Mouse (Mus musculus): Measurements from ENCODE around the gene Rnaseh2a. TPM values are rescaled to one million over a fixed set of nuclear protein-coding genes. Genes with fewer than 3 reads are reported as not detected.

Rnaseh2a gene
- total RNA-seq, 2 experiments from 2014 or later = 45.2 to 48.2 TPM

DNA sequence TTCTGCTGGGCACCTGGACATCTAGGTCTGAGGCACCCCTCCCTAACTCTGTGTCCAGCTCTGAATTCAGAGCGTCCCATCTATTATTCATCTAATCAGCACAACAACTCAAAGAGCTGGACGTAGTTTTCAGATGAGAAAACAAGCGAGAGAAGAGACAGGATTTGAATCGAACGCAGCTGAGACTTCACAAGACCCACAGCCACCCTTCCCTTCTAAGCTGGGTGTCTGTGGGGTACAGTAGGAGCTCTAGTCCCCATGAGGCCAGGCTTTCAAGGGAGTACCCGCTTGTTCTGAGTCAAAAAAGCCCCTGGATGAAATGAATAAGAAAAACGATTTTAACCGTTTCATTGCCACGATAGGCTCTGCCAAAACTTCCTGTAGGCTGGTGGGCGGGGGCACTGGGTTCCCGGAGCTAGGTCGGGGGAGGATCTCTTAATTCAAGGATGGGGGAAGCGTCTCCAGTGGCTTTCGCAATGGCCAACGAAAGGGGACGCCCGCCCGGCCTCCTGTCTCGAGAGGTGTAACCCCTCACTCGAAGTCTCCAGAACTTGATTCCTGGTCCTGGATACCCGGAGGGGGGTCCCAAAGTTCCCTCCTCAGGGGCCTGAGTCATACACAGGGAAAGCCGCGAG lies 15.6 kb upstream of the Rnaseh2a start:
- DNase-seq (ENCODE audit: low spot score) = no peak
- intact Hi-C loops (cut with DNase I) = no loop called here

DNA sequence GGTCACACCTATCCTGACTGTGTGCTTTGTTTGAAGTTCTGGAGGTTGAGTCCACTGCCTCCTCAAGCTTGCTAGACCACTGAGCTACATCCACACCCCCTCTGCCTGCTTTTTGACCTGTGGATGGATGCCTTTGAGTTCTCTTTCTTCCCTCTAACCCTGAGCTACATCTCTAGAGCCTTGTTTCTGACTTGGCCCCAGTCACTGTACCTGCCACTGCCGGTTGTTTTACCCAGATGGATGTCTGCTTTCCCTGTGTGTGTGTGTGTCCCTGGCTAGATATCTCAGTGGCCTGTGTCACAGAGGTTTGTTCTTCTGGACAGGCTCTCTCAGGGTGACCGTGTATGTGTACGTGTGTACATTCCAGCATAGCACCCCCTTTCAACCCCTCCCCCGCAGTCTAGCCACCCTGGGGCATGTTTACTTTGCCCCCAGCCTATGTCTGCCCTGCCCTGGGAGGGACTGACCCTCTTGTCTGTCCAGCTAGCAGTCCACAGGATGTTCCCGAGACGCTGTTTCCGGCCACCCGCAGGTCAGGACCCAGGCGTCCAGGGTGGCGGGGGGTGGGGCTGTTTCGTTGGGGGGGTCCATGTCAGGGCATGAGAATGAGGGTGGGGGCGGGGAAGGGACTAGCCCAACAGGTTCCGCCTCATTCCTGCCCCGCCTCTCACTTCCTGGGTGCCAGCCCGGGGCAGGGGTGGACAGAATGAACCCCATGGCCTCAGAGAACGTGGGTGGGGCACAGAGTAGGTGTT lies 14.9 kb upstream of the Rnaseh2a start:
- DNase-seq (ENCODE audit: low spot score) = no peak
- intact Hi-C loops (cut with DNase I) = no loop called here

DNA sequence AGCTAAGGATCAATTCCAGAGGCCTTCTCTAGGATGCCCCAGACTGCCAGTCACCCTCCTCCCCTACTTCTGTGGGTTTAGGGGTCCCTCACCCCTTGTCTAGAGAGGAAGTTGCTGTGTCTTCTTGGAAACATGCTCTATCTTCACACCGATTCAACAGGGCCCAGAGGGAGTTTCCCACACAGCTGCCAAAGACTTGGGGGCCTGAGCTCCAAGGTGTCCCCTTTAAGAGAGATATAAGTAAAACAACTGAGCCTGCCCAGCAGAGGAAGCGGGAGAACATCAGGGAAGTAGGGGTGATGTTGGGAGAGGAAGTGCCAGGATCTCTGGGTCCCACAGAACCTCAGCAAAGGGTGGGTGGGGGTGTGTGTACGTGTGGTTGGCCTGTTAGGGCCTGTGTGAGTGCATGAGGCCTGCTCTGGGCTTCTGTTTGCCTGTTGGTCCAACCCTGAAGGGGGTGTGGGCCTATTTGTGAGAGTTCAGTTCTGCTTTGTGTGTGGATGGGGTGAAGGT lies 13.0 kb upstream of the Rnaseh2a start:
- intact Hi-C loops (cut with DNase I) = no loop called here
- no peak for DNase-seq (ENCODE audit: low spot score)

DNA sequence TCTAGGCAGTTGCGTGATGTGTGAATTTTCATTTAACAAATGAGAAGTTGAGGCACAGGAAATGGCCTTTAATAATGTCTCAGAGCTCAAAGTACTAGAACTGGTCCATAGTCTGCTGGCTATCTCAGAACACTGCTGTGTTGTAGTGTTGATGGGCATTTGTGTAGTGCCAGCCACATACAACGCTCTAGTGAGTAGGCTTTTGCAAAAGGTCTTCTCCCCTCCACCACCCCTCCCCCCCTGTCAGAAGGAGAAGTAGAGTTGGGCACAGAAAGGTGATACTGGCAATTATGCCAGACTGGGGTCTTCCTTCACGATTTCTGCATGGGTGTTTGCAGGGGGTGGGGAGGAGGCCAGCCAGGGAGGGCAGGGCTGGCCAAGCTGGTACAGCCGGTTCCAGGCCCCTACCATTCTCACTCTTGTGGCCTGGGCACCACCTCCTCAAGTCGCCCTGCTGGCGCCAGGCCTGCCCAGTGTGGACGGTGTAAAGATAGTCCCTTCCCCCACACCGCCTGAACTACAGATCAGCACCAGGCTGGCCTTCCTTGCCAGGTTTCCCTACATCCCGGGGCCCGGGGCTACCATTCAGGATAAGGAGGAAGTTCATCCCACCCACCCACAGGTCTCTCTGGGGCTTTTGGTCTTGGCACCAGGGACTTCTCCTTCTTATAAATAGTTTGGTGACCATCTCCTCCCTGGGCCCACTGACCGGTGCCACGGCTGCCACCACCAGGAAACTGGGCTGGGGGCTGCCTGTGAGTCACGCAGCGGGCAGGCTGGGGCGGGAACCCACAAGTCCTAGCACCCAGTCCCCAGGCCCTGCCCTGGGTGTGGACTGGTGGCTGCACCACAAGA lies 12.3 kb upstream of the Rnaseh2a start:
- intact Hi-C loops (cut with DNase I) = no loop called here

DNA sequence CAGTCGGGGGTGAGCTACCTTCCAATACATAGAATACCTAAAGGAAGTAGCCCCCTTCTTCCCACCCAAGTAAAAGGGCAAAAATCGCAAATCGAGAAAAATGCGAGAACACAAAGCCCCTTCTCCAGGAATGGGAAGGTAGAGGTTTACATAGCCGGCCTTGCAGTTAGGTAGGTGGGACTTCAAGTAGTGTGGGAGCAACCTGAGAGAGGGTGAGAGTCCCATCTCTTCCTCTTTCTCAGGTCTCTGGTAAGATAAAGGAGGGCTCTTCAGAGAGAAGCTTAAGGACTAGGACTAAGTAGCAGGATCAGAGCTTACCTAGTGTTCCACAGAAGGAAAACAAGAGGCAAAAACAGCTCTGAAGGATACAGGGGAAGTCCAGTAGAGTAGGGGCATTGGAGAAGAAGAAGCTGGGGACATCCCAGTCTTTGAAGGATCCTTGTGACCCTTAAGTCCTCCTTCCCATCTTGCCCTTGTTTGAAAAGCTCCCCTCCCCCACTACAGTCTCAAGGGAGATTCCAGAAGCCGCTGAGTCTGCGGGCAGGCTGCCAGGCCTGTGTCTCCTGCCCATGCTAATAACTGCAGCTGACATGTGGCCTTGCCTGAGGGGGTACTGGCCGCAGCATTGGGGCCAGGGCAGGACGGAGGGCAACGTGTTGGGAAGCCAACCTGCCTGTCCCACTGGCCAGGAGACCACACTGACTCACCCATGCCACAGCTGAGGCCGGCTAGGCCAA lies 11.2 kb upstream of the Rnaseh2a start:
- intact Hi-C loops (cut with DNase I) = no loop called here
- peak; percentile 72 for DNase-seq (ENCODE audit: low spot score)

More for the DNA sequence above, 12.3 kb upstream of the Rnaseh2a start:
- no peak for DNase-seq (ENCODE audit: low spot score)

DNA sequence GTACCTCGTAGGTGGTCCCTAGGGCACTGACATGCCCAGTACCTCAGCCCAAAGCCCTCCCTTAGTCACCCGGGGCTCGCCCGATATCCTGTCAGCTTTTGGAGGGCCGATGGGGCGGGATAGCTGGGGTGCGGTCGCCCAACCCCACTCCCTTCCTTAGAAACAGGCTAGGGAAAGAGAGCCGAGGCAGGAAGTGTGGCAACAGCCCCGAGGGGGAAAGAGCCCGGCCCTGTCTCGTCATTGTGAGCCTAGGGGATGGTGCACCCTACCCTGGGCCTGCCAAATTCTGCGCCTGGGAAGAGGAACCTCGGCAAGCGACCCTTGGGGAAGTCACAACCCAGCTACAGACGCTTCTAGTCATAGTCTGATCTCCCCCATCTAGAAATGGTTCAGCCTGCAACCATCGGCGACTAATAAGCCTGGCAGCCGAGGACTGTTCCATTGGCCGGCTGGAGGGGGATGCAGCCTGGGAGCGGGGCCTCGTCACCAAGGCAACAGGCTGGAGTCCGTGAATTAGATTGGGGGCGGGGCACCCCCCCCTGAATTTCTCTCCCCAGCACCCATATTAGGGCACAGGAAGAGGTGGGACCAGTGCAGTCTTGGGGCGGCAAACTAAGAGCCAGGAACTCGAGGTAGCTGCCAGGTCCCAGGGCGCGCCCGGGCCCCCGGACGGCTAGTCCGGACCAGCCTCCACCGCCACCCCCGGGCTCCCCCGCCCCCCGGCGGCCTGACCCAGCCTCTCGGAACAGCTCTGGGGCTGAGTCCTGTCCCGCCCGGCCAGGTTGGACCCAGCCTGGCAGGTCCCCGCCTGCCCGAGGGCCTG lies 10.2 kb upstream of the Rnaseh2a start:
- DNase-seq (ENCODE audit: low spot score) = peak; percentile 93
- intact Hi-C loops (cut with DNase I) = loop anchor here (5.0 kb wide), 2 partner anchors 318 to 452 kb away; partner anchors contain the start of genes 4921524J17Rik and Ier2

DNA sequence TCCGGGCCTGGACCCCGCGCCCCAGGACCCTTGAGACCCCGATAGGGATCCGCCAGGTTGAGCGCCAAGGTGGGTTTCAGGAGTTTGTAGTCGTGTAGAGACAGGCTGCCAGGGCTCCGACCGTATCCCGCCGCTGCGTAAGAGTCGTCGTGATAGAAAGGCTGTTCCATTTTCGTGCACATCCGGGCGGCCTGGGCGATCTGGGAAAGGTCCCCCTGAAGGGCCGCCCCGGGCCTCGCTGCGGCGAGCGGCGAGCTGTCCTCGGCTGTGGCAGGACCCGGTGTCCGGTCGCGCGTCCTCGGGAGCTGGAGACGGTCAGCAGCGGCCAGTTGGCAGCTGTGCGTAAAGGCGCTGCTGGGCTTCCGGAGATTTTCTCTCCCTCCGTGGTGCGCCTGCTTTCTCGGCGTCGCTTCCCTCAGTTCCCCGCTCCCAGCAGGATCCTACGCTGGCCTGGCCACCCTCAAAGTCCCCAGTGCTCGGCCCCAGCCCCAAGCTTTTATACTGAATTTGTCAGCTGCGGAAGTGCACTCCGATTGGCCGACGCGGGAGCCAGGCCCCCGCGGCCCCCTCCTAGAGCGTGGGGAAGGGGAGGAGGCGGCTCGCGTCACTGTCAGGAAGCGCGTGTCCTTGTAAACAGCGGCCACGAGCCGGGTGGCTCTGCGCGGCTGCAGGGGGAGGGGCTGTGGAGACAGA lies 8.8 kb upstream of the Rnaseh2a start, which contains the start of gene Junb:
Gene Junb (minus strand): TSS at position 471 of the 693 bp plus-strand sequence.
- intact Hi-C loops (cut with DNase I) = loop anchor here (5.0 kb wide), 2 partner anchors 316 to 454 kb away; partner anchors contain the start of genes 4921524J17Rik and Ier2
- DNase-seq (ENCODE audit: low spot score) = peak; percentile 98

DNA sequence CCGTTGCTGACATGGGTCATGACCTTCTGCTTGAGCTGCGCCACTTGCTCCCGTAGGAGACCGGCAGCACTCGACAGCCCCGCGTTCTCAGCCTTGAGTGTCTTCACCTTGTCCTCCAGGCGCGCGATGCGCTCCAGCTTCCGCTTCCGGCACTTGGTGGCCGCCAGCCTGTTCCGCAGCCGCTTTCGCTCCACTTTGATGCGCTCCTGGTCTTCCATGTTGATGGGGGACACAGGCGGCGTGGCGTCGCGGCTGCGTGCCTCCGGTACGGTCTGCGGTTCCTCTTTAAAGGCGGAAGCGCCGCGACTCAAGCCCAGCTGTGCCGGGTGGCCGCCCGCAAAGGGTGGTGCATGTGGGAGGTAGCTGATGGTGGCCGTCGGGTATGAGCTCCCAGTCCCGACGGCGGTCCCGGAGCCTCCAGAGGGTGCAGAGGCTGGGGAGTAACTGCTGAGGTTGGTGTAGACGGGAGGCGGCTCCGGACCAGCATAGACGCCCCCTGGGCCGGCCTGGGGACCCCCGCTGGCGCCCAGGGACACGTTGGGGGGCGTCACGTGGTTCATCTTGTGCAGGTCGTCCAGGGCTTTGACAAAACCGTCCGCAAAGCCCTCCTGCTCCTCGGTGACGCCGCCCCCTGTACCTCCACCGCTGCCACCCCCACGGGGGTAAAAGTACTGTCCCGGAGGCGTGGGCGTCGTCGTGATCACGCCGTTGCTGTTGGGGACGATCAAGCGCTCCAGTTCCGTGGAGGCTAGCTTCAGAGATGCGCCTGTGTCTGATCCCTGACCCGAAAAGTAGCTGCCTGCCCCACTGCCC lies 8.1 kb upstream of the Rnaseh2a start:
- intact Hi-C loops (cut with DNase I) = loop anchor here (5.0 kb wide), 2 partner anchors 315 to 455 kb away; partner anchors contain the start of genes 4921524J17Rik and Ier2

DNA sequence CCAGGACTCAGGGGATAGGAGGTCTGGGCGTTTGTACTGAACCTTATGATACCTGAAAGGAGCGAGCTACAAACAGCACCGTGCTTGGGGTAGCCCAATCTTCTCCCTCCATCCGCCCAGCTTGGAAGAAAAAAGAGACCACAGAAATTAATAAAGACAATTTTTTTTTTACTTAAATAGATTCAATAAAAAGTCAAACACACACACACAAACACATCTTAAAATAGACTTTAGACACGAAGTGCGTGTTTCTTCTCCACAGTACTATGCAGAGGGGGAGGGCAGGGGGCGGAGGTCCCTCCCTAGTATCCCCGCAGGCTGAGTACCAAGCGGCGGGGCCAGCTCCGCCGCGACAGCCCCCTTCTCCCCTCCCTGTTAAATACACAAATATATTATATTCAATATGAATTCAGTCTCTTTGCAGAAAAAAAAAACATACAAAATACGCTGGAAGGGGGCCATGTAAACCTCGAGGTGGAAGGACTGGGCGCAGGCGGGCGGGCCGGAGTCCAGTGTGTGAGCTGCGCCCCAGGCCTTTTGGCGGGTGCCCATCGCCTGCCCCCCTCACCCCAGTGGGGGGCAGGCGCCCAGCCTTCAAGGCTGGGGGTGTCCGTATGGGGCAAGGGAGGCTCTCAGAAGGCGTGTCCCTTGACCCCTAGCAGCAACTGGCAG lies 7.3 kb upstream of the Rnaseh2a start:
- DNase-seq (ENCODE audit: low spot score) = no peak
- intact Hi-C loops (cut with DNase I) = loop anchor here (5.0 kb wide), 2 partner anchors 315 to 455 kb away; partner anchors contain the start of genes 4921524J17Rik and Ier2

More for the DNA sequence above, 8.1 kb upstream of the Rnaseh2a start:
- peak; percentile 50 for DNase-seq (ENCODE audit: low spot score)

DNA sequence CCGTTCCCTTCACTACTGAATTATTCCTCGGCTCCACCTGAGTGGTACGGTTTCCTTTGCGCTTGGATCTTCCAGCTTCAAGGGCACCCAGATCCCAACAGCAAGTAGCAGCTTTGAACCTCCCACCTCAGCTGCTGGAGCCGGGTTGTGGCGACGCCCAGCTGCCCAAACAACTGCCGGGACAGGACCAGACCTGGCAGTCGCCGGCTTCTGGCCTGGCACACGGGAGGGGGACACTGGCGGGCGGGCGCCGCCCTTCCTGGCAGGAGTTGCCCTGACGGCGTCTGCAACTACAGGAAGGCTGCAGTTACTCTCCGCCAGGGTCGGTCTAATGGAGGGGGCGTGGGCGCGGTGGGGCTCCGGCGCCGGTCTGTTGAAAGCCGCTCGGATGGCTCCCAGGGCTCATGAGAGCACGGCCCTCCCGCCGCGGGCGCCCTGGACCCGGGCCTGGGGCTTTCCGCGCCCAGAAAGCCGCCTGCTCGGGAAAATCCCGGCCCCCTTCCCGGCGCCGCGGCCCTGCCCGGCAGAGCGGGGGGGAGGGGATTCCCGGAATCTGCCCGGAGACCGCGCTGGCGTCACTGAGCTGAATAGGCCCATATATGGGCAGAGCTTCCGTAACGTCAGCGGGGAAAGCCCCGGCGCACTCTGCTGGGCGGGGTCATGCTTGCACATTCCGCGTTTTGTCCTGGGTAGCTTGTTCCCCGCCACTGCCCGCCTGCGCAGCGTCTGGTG lies 6.6 kb upstream of the Rnaseh2a start:
- intact Hi-C loops (cut with DNase I) = loop anchor here (5.0 kb wide), 2 partner anchors 314 to 456 kb away; partner anchors contain the start of genes 4921524J17Rik and Ier2
- peak; percentile 94 for DNase-seq (ENCODE audit: low spot score)

DNA sequence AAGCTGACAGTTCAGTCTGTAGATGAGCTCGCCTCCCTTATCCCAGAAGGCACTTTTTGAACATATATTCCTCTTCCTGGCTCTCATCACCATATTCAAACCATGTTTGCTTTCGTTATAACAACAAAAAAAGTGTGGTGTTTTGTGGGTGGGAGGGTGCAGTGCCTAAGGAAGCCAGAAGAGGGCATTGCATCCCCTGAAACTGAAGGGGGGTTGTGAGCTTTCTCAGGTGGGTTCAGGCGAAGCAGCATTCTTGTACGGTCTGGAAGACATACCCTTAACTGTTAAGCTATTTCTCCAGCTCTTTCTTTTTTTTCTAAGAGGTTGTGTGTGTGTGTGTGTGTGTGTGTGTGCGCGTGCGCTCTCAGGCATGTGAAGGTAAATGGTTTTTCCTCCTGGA lies 5.9 kb upstream of the Rnaseh2a start:
- intact Hi-C loops (cut with DNase I) = loop anchor here (1.0 to 5.0 kb wide), 3 partner anchors 15 to 457 kb away; partner anchors contain the start of genes 4921524J17Rik, Hook2 and Ier2
- no peak for DNase-seq (ENCODE audit: low spot score)

DNA sequence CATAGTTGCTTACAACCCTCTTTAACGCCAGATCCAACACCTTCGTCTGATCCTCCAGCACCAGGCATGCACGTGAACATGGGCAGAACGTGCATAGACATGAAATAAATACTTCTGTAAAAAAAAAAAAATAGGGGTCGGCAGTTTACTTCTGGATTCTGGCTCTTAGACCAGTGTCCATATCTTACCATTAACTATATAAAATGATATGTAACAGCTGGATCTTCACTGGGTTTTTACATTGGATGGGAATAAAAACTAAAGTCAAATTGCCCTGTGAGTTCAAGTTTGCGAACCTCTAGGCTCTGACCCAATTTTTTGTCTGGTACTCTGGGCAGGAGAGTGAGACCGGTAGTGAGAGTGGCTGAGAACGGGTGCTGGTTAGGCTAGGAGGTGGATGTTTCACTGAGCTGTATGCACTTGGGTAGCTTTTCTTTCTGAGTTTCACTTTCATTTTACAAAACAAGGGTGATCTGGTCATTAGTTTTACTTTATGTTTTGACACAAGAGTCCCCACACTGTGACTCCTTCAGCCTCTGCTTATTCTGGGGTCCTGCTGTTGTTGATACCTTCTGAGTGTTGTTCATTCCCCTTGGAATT lies 5.1 kb upstream of the Rnaseh2a start:
- intact Hi-C loops (cut with DNase I) = loop anchor here (1.0 to 5.0 kb wide), 3 partner anchors 16 to 458 kb away; partner anchors contain the start of genes 4921524J17Rik, Hook2 and Ier2
- no peak for DNase-seq (ENCODE audit: low spot score)

DNA sequence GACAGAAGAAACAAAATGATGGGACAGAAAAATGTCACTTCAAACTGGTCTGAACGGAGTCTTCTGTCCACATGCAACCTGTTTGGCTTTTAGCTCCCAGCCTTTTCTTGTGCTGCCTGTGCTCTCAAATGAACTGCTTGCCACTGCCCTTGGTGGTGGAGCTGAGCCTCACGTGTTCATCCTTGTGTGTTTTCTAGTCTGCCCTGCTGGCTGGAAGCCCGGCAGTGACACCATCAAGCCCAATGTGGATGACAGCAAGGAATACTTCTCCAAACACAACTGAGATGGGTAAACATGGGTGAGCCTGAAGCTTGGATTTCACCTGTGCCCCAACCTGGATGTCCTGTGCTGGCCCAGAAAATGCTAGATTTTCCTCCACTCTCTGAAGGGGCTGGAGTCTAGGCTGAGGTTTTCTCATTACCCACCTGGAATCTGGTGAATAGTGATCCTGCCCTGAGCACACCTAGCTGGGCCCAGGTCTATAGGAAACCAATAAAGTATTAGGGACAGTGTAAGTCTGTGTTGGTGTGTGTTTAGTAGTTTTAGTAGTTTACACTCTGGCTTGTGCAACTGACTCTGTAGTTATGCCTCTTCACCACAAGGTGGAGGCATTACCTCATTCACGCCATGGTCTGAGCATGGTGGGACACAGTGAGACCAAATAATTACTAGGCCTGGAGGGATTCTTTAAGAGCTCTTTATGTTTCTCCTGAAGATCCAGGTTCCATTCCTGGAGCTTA lies 4.4 kb upstream of the Rnaseh2a start:
- intact Hi-C loops (cut with DNase I) = no loop called here
- DNase-seq (ENCODE audit: low spot score) = no peak

DNA sequence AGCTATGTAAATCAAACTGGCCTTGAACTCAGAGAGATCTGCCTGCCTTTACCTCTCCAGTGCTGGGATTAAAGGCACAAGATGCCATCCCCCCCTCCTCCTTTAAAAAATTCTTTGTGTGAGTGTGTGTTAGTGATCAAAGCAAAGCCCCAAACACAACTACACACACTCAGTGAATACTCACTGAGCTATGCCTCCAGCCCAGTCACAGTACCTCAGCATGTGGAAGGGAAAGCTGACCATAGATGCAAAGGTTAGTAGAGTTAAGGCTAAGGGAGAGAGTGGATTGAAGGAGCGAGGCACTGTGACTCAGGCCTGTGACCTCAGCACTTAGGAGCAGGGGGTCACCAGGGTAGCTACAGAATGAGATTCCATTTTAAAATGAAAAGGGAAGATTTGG lies 3.5 kb upstream of the Rnaseh2a start:
- intact Hi-C loops (cut with DNase I) = no loop called here
- no peak for DNase-seq (ENCODE audit: low spot score)
